Mouse (Mus musculus): Measurements from ENCODE around the gene Gstz1. TPM values are rescaled to one million over a fixed set of nuclear protein-coding genes. Genes with fewer than 3 reads are reported as not detected.
A peak's percentile ranks its signal among the peaks of the same experiment; 100 is the strongest.

The Gstz1 gene
- 29.9 and 32.5 TPM in 2 replicates for polyA plus RNA-seq (2015; fragmentation: Nextera tagmentation; extraction: Ambion mirVana)

DNA sequence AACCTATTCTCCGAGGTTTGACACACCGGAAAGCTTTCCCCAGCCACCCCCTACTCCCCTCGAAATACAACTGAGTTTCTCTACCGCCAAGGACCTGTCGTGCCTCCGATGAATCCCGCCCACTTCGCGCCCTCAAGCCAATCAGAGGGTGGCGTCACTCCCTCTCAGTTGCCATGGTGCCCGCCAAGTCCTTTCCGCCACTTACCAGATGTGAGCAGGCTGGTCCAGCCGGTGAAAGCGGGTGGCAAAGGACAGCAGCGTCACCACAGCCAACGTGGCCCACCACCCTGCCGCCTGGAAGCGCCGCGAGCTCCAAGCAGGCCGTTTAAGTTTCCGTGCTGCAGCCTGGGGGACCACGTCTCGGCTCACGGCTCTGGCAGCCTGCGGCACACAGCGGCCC, at the start of gene Gstz1:
Gstz1 (plus strand) TSS at position 200 of the 400 bp plus-strand sequence.
- H3K36me3 ChIP-seq = peaks cover 4% of the 10 kb centered on the region
- peak within 1 kb of the TSS; percentile 92 for H3K4me3 ChIP-seq (replicated peaks)
- peak; percentile 91 for ATAC-seq
- peaks cover 27% of the 10 kb centered on the region for H3K4me1 ChIP-seq (replicated peaks)
- peak within 1 kb of the TSS; percentile 96 for H3K27ac ChIP-seq
- no peaks in the 10 kb centered on the region for H3K27me3 ChIP-seq
- under 1% methylated on average over 27 of the region's 27 CpGs for WGBS
- peak within 1 kb of the TSS; percentile 66 for H3K4me2 ChIP-seq (replicated peaks)
- no peaks in the 10 kb centered on the region for H3K9me3 ChIP-seq
- peak within 1 kb of the TSS; percentile 78 for H3K9ac ChIP-seq (replicated peaks)

GRCm38 (mm10) chr12:87100331-87100730, 46.6 kb upstream of the Gstz1 start:
- Histone ChIP-seq H3K27me3 (peaks cover 33% of the 10 kb centered on the region), H3K27ac (no peak overlapping the region), H3K9me3 (no peaks in the 10 kb centered on the region), H3K4me1 (replicated peaks) (peaks cover 9% of the 10 kb centered on the region), H3K4me2 (replicated peaks) (no peak overlapping the region), H3K9ac (replicated peaks) (no peak overlapping the region), H3K4me3 (replicated peaks) (no peak overlapping the region), H3K36me3 (no peaks in the 10 kb centered on the region)
- ATAC-seq = no peak
- 82% methylated on average over 4 of the region's 4 CpGs for WGBS

GRCm38 (mm10) chr12:87102165-87102631, 44.8 kb upstream of the Gstz1 start, which contains the start of gene Ngb:
Gene Ngb (minus strand): TSS chr12:87102539.
- H3K4me3 ChIP-seq (replicated peaks) = peak within 1 kb of the TSS; percentile 36
- peak; percentile 62 for ATAC-seq
- WGBS = 2% methylated on average over 32 of the region's 32 CpGs
- H3K9me3 ChIP-seq = no peaks in the 10 kb centered on the region
- H3K27me3 ChIP-seq = peaks cover 33% of the 10 kb centered on the region
- H3K4me1 ChIP-seq (replicated peaks) = peaks cover 14% of the 10 kb centered on the region
- H3K27ac ChIP-seq = no peak within 1 kb of the TSS
- H3K9ac ChIP-seq (replicated peaks) = 0 out of 2 replicates have a peak within 1 kb of the TSS, but pooled peaks have one; percentile 25
- peak within 1 kb of the TSS; percentile 59 for H3K4me2 ChIP-seq (replicated peaks)
- no peaks in the 10 kb centered on the region for H3K36me3 ChIP-seq

- H3K4me3 ChIP-seq (replicated peaks) = no peak overlapping the region
- no peak for ATAC-seq
- WGBS = 97% methylated on average over 4 of the region's 4 CpGs
- H3K36me3 ChIP-seq = no peaks in the 10 kb centered on the region; the same call in 1 of the 2 replicates
- H3K9ac ChIP-seq (replicated peaks) = no peak overlapping the region
- peaks cover 19% of the 10 kb centered on the region for H3K4me1 ChIP-seq (replicated peaks)
- no peak overlapping the region for H3K27ac ChIP-seq
- no peaks in the 10 kb centered on the region for H3K9me3 ChIP-seq
- no peak overlapping the region for H3K4me2 ChIP-seq (replicated peaks)
- H3K27me3 ChIP-seq = peaks cover 33% of the 10 kb centered on the region
Measured at GRCm38 (mm10) chr12:87103471-87103870, 43.5 kb upstream of the Gstz1 start.

DNA sequence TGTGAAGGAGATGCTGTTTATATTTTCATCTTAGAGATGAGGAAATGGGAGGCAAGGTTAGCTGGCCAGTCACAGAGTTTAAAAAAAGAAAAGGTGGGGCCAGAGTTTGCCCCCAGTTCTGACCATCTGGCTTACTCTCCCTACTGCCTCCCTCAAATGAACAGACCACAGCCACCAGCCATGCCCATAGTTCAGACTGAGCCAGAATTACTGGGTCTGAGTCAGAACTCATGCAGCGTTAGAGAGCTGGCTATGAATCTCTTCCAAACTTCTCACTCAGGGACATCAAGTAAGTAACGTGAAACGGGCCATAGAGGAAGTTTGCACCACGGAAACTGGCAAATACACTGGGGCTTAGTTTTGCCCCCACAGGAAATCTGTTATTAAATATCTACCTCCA, 42.2 kb upstream of the Gstz1 start:
- no peak overlapping the region for H3K4me2 ChIP-seq (replicated peaks)
- peaks cover 33% of the 10 kb centered on the region for H3K27me3 ChIP-seq
- H3K27ac ChIP-seq = no peak overlapping the region
- no peak for ATAC-seq
- 86% methylated on average over 4 of the region's 4 CpGs for WGBS
- H3K9ac ChIP-seq (replicated peaks) = no peak overlapping the region
- H3K9me3 ChIP-seq = no peaks in the 10 kb centered on the region
- H3K4me3 ChIP-seq (replicated peaks) = no peak overlapping the region
- peaks cover 19% of the 10 kb centered on the region for H3K4me1 ChIP-seq (replicated peaks)
- H3K36me3 ChIP-seq = peaks cover 5% of the 10 kb centered on the region; the same call in 1 of the 2 replicates

GRCm38 (mm10) chr12:87107357-87107977, 39.5 kb upstream of the Gstz1 start:
- 26% methylated on average over 3 of the region's 3 CpGs for WGBS
- peaks cover 26% of the 10 kb centered on the region for H3K36me3 ChIP-seq

DNA sequence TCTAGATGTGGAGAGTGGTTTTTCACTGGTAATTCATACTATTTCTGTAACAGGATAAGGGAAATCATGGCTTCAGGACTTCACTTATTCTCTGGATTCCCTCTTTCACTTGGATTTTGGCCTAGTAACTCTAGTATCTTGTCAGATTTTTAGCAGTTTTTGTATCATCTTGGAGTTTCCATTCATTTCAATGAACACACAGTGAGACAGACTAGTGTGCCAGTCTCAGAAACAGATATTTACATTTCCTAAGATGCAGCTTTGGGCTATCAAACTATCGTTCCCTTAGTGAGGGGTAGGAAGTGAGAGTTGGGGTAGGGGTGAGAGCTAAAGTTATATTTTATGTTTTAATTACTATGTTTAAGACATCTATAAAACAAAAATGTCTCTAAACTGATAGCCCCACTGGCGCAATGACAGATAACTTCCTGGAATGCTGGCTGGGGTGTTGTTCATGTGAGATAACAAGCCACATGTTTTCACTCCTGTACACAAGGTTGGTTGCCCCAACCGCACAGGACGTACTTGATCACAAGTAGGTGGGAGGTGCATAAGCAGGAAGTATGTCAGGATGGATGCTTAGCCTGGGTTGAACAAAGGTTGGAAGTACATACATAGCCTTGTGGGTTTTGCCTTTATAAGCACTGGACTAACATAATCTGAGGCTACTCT, 24.9 kb upstream of the Gstz1 start:
- ATAC-seq = no peak
- 96% methylated on average over 4 of the region's 4 CpGs for WGBS
- Histone ChIP-seq H3K4me2 (replicated peaks) (no peak overlapping the region), H3K9ac (replicated peaks) (no peak overlapping the region), H3K36me3 (peaks cover 59% of the 10 kb centered on the region), H3K4me3 (replicated peaks) (no peak overlapping the region), H3K27me3 (no peaks in the 10 kb centered on the region), H3K4me1 (replicated peaks) (no peaks in the 10 kb centered on the region), H3K27ac (no peak overlapping the region), H3K9me3 (no peaks in the 10 kb centered on the region)

More at GRCm38 (mm10) chr12:87107357-87107977, 39.5 kb upstream of the Gstz1 start:
- H3K27me3 ChIP-seq = peaks cover 13% of the 10 kb centered on the region
- no peak overlapping the region for H3K9ac ChIP-seq (replicated peaks)
- H3K27ac ChIP-seq = peak overlapping the region; percentile 41; the same call in 1 of the 2 replicates
- no peak overlapping the region for H3K4me2 ChIP-seq (replicated peaks)
- peak; percentile 70 for ATAC-seq
- no peaks in the 10 kb centered on the region for H3K9me3 ChIP-seq
- peaks cover 10% of the 10 kb centered on the region for H3K4me1 ChIP-seq (replicated peaks)
- H3K4me3 ChIP-seq (replicated peaks) = no peak overlapping the region

DNA sequence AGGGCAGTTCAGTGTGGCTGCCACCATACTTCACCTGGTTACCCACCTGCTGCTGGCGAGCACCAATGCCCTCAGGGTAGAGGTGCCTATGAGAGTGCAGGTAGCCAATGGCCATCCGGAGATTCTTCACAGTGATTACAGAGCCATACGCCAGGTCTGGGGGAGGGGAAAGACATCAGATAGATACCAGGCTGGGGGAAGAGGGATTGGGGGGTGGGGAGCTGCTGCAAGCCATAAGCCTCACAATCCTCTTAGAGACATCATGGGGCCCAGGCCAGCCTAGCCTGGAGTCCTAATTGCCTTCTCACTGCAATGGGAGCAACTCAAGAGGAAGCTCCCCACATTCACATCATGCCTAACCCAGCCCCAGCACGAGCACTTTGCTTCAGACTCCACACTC, 19.7 kb upstream of the Gstz1 start:
- no peak overlapping the region for H3K4me3 ChIP-seq (replicated peaks)
- WGBS = 68% methylated on average over 4 of the region's 4 CpGs
- no peaks in the 10 kb centered on the region; the same call in 1 of the 2 replicates for H3K4me1 ChIP-seq (replicated peaks)
- no peaks in the 10 kb centered on the region for H3K9me3 ChIP-seq
- no peak overlapping the region for H3K27ac ChIP-seq
- ATAC-seq = no peak
- no peak overlapping the region for H3K4me2 ChIP-seq (replicated peaks)
- peaks cover 64% of the 10 kb centered on the region for H3K36me3 ChIP-seq
- no peak overlapping the region for H3K9ac ChIP-seq (replicated peaks)
- no peaks in the 10 kb centered on the region for H3K27me3 ChIP-seq

DNA sequence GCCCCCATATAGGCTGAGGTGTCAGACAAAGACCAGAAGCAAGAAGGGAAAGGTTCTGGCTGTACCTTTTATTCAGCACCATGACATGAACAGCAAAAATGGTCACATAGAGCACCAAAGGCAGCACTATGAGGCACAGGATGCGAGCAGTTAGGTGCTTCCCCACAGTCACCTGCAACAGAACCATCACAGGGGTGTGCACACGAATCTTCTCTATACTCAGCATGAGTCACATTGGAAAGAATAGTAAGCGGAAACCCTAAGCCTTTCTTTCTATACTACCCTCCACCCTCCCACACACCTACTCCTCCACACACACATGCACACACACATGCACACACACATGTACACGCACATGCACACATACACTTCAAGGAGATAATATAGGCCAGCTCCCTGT, 16.7 kb upstream of the Gstz1 start:
- no peak for ATAC-seq
- H3K4me3 ChIP-seq (replicated peaks) = no peak overlapping the region
- H3K9ac ChIP-seq (replicated peaks) = no peak overlapping the region
- H3K4me1 ChIP-seq (replicated peaks) = no peaks in the 10 kb centered on the region; the same call in 1 of the 2 replicates
- H3K27me3 ChIP-seq = no peaks in the 10 kb centered on the region
- peaks cover 49% of the 10 kb centered on the region for H3K36me3 ChIP-seq
- 94% methylated on average over 4 of the region's 4 CpGs for WGBS
- H3K9me3 ChIP-seq = no peaks in the 10 kb centered on the region
- no peak overlapping the region for H3K4me2 ChIP-seq (replicated peaks)
- H3K27ac ChIP-seq = no peak overlapping the region

GRCm38 (mm10) chr12:87131181-87131580, 15.8 kb upstream of the Gstz1 start:
- Histone ChIP-seq H3K4me2 (replicated peaks) (no peak overlapping the region), H3K36me3 (peaks cover 49% of the 10 kb centered on the region), H3K4me3 (replicated peaks) (no peak overlapping the region), H3K27me3 (no peaks in the 10 kb centered on the region), H3K9ac (replicated peaks) (no peak overlapping the region), H3K27ac (no peak overlapping the region), H3K4me1 (replicated peaks) (no peaks in the 10 kb centered on the region; the same call in 1 of the 2 replicates), H3K9me3 (no peaks in the 10 kb centered on the region)
- peak; percentile 45; the same call in 1 of the 2 replicates for ATAC-seq
- WGBS = 65% methylated on average over 2 of the region's 2 CpGs

DNA sequence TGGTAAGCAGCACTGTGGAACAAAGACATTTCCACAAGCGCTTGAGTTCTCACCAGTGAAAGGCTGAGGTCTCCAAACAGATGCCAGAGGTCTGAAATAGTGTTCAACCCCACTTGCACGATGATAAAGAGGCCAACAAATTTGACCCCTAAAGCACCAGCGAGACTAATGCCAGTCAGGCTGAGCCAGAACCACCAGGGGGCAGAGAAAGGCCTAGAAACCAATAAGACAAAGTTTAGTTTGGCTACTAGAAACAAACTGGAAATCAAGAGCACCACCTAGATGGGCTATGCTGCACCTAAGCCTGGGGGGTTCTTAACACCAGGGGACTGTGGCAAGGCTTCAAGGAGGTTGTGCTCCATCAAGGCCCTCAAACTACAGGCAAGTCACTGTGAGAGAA, 15.3 kb upstream of the Gstz1 start:
- no peaks in the 10 kb centered on the region for H3K27me3 ChIP-seq
- WGBS = 67% methylated on average over 3 of the region's 3 CpGs
- H3K4me2 ChIP-seq (replicated peaks) = no peak overlapping the region
- H3K9me3 ChIP-seq = no peaks in the 10 kb centered on the region
- no peak overlapping the region for H3K4me3 ChIP-seq (replicated peaks)
- ATAC-seq = no peak
- peaks cover 49% of the 10 kb centered on the region for H3K36me3 ChIP-seq
- H3K27ac ChIP-seq = no peak overlapping the region
- H3K9ac ChIP-seq (replicated peaks) = no peak overlapping the region
- no peaks in the 10 kb centered on the region; the same call in 1 of the 2 replicates for H3K4me1 ChIP-seq (replicated peaks)

DNA sequence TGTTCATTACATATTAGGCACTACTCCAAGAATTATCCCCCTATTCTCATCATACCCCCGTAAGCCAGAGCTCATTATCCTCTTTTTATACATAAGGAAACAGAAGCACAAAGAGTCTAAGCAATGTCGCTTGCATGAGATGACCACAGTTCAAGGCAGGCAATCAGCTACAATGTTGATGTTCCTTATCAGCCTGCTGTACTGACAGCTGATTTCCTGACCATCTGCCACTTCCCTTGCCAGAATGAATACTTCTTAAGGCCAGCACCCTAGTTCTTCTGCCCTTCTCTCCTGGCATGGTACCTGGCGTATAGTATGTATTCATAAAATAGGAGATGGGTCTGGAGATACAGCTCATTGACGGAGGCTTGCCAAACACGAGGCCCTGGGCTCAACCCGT, 14.8 kb upstream of the Gstz1 start:
- H3K36me3 ChIP-seq = peaks cover 44% of the 10 kb centered on the region
- no peak for ATAC-seq
- H3K27me3 ChIP-seq = no peaks in the 10 kb centered on the region
- H3K4me3 ChIP-seq (replicated peaks) = no peak overlapping the region
- no peak overlapping the region for H3K27ac ChIP-seq
- H3K4me2 ChIP-seq (replicated peaks) = no peak overlapping the region
- 90% methylated on average over 6 of the region's 6 CpGs for WGBS
- no peak overlapping the region for H3K9ac ChIP-seq (replicated peaks)
- no peaks in the 10 kb centered on the region; the same call in 1 of the 2 replicates for H3K4me1 ChIP-seq (replicated peaks)
- H3K9me3 ChIP-seq = no peaks in the 10 kb centered on the region

Measured in midbrain, embryonic 13.5 days (tissue).